Mouse (Mus musculus): ENCODE measurements around the gene Nbeal1. TPM values are rescaled to one million over a fixed set of nuclear protein-coding genes. Genes with fewer than 3 reads are reported as not detected.

The Nbeal1 gene
- total RNA-seq, 2 experiments from 2014 or later, result 20.4 to 24.3 TPM

GRCm38 (mm10) chr1:60343630-60344455, 163.4 kb downstream of the Nbeal1 start:
- no peak for DNase-seq (ENCODE audit: low spot score in 2 of 2)

- DNase-seq (ENCODE audit: low spot score in 2 of 2), result no peak
Measured at GRCm38 (mm10) chr1:60344670-60345069, 164.3 kb downstream of the Nbeal1 start.

GRCm38 (mm10) chr1:60345712-60346111, 165.3 kb downstream of the Nbeal1 start:
- DNase-seq (ENCODE audit: low spot score in 2 of 2), result no peak

GRCm38 (mm10) chr1:60352786-60353185, 172.4 kb downstream of the Nbeal1 start:
- no peak for DNase-seq (ENCODE audit: low spot score in 2 of 2)

- no peak for DNase-seq (ENCODE audit: low spot score in 2 of 2)
Measured at GRCm38 (mm10) chr1:60361626-60362025, 181.2 kb downstream of the Nbeal1 start.

- DNase-seq (ENCODE audit: low spot score in 2 of 2), result no peak
Measured at GRCm38 (mm10) chr1:60376556-60376955, 196.2 kb downstream of the Nbeal1 start.

- DNase-seq (ENCODE audit: low spot score in 2 of 2), result no peak
Measured at GRCm38 (mm10) chr1:60381910-60382309, 201.5 kb downstream of the Nbeal1 start.

Other genes starting within 250 kb of the Nbeal1 start
- gene Ica1l, start 137.4 kb upstream of the Nbeal1 start, total RNA-seq (2021), result 10 to 100 TPM; 41.3 to 43.4 TPM
- gene Carf, start 82.4 kb upstream of the Nbeal1 start, total RNA-seq (2021), result 10 to 100 TPM; 23.8 to 25.7 TPM
- 10 to 100 TPM; 31.2 to 33.3 TPM for gene Wdr12, start 82.0 kb upstream of the Nbeal1 start, total RNA-seq (2021)
- 10 to 100 TPM; 12.0 to 13.9 TPM for gene Cyp20a1, start 162.7 kb downstream of the Nbeal1 start, total RNA-seq (2021)
- gene Abi2, start 229.0 kb downstream of the Nbeal1 start, total RNA-seq (2021), result 100 to 1,000 TPM; 334 to 411 TPM

All from layer of hippocampus, postnatal 10 days (tissue).